8 mouse cellular contexts compared by ENCODE assay signal in the genomic region with DNA sequence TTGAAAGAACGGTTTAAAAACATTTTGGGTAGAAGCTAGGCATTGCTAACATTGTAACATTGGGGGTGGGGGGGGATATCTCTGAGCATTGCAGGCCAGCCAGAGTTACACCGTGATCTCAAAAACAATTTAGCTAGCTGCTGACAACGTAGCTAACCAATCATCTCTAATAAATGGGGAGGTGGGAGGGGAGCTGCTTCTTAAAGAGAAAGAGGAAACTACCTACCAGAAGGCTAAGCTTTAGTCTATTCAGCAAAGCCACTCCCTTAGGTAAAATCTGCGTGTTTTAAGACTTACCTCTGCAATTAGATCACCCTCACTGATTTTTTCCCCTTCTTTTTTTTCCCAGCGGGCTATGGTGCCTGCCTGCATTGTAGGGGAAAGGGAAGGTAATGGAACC. TPM values are rescaled to one million over a fixed set of nuclear protein-coding genes. Genes with fewer than 3 reads are reported as not detected.
DNase-seq lines count a peak whose midpoint lies in the region; ATAC-seq and TF ChIP-seq lines count a peak whose summit lies in the region.

No protein-coding gene starts in this region.

- H3K27me3 ChIP-seq in heart, embryonic 13.5 days (replicated peaks) = no peaks in the 10 kb centered on the region
- H3K27me3 ChIP-seq in midbrain, embryonic 11.5 days (ENCODE audit: control insufficient read depth, insufficient read depth, low read length) = no peaks in the 10 kb centered on the region

- no peak for ATAC-seq in heart, embryonic 13.5 days (ENCODE audit: extremely low read depth, insufficient number of reproducible peaks, low FRiP score, low TSS enrichment)
- ATAC-seq in granulocyte monocyte progenitor cell, adult 5-6 weeks (replicated peaks; ENCODE audit: poor library complexity, severe bottlenecking) = 0 out of 2 replicates have a peak, but pooled peaks have one; percentile 18
- ATAC-seq in midbrain, embryonic 11.5 days (ENCODE audit: low FRiP score) = no peak

- DNase-seq in heart, postnatal 25 days (ENCODE audit: low spot score) = no peak
- no peak for DNase-seq in ES-E14 (ENCODE audit: low read depth, low spot score)
- no peak for DNase-seq in midbrain, embryonic 11.5 days (ENCODE audit: low spot score, missing footprints)
- DNase-seq in right cerebral cortex, postnatal 14 days = no peak
- no peak for DNase-seq in right cerebral cortex, postnatal 36 days (ENCODE audit: low spot score in 2 of 2)
- no peak for DNase-seq in left cerebral cortex, adult 11 months (ENCODE audit: low spot score)

- H3K4me3 ChIP-seq in heart, embryonic 13.5 days = peak overlapping the region; percentile 98
- peak overlapping the region; percentile 83 to 100 for H3K4me3 ChIP-seq in ES-E14 (ENCODE audit: insufficient read depth in 1 of 2, low read depth in 1 of 2, low read length in 2 of 2, poor library complexity in 1 of 2, severe bottlenecking in 1 of 2)
- peak overlapping the region; percentile 87 for H3K4me3 ChIP-seq in midbrain, embryonic 11.5 days (ENCODE audit: low read depth, low read length)

- 17% methylated on average over 5 of the region's 5 CpGs for WGBS in heart, embryonic 13.5 days
- WGBS in midbrain, embryonic 11.5 days = 36% methylated on average over 5 of the region's 5 CpGs

- H3K9me3 ChIP-seq in heart, embryonic 13.5 days = no peaks in the 10 kb centered on the region
- H3K9me3 ChIP-seq in ES-E14 (ENCODE audit: control insufficient read depth, insufficient read depth, low read depth, low read length) = no peaks in the 10 kb centered on the region
- no peaks in the 10 kb centered on the region for H3K9me3 ChIP-seq in midbrain, embryonic 11.5 days (ENCODE audit: control insufficient read depth, low read length)

- H3K27ac ChIP-seq in heart, embryonic 13.5 days (replicated peaks) = peak overlapping the region; percentile 90; the same call in 1 of the 2 replicates
- H3K27ac ChIP-seq in ES-E14 (ENCODE audit: insufficient read depth, low read depth, low read length, poor library complexity, severe bottlenecking) = no peak overlapping the region
- no peak overlapping the region for H3K27ac ChIP-seq in midbrain, embryonic 11.5 days (ENCODE audit: low read depth, low read length)

- intact Hi-C loops in heart, postnatal 25 days (cut with DNase I) = loop anchor here (5.0 kb wide), 2 partner anchors 51 to 109 kb away; partner anchors contain the start of gene Fdxacb1

- in situ Hi-C loops in ES-E14 (cut with MboI; ENCODE audit: low sequenced_read_pairs in 2 of 2, unreplicated experiment in 2 of 2) = no loop called here

- H3K4me2 ChIP-seq in heart, embryonic 13.5 days = peak overlapping the region; percentile 79
- peak overlapping the region; percentile 68 for H3K4me2 ChIP-seq in midbrain, embryonic 11.5 days

- peak overlapping the region; percentile 99 for H3K9ac ChIP-seq in heart, embryonic 13.5 days
- H3K9ac ChIP-seq in ES-E14 (ENCODE audit: insufficient read depth, low read depth, low read length, poor library complexity, severe bottlenecking) = peak overlapping the region; percentile 89; the same call in 1 of the 2 replicates
- peak overlapping the region; percentile 89 for H3K9ac ChIP-seq in midbrain, embryonic 11.5 days (ENCODE audit: low read length)

- peaks cover 21% of the 10 kb centered on the region for H3K4me1 ChIP-seq in heart, embryonic 13.5 days
- peaks cover 2% of the 10 kb centered on the region in 2 experiments; a peak in 1 of 4 replicates for H3K4me1 ChIP-seq in ES-E14 (ENCODE audit: control insufficient read depth in 2 of 2, insufficient read depth in 2 of 2, low read length in 2 of 2, poor library complexity in 1 of 2)
- peaks cover 9% of the 10 kb centered on the region for H3K4me1 ChIP-seq in midbrain, embryonic 11.5 days (ENCODE audit: control insufficient read depth, insufficient read depth, low read length)

- H3K36me3 ChIP-seq in heart, embryonic 13.5 days = peaks cover 45% of the 10 kb centered on the region
- H3K36me3 ChIP-seq in ES-E14 (ENCODE audit: control insufficient read depth, insufficient read depth, low read length, poor library complexity, severe bottlenecking) = peaks cover 2% of the 10 kb centered on the region; the same call in 1 of the 2 replicates
- H3K36me3 ChIP-seq in midbrain, embryonic 11.5 days (ENCODE audit: control insufficient read depth, insufficient read depth, low read length) = no peaks in the 10 kb centered on the region; the same call in 1 of the 2 replicates

TF ChIP-seq in ES-E14, 5 proteins besides CTCF, POLR2A, EP300 and RAD21:
- TF ChIP-seq HCFC1 (IDR thresholded peaks at IDR 0.05; ENCODE audit: borderline replicate concordance, insufficient read depth, low read length) (no peak), CHD2 (IDR thresholded peaks at IDR 0.05; ENCODE audit: low read depth, low read length) (no peak), ZC3H11A (IDR thresholded peaks at IDR 0.05; ENCODE audit: borderline replicate concordance, low read depth, low read length) (no peak), MAFK (IDR thresholded peaks at IDR 0.05; ENCODE audit: insufficient read depth, low read depth, low read length) (no peak), ZNF384 (IDR thresholded peaks at IDR 0.05; ENCODE audit: low read depth, low read length) (no peak)

RNA-seq across cellular contexts. Expression of gene Dlat, which starts 1.2 kb away (rescaled TPM):
- 106 and 116 TPM in 2 replicates for polyA plus RNA-seq in heart, embryonic 13.5 days (2015; fragmentation: Nextera tagmentation; extraction: Ambion mirVana)
- total RNA-seq in heart, postnatal 25 days (2021) = 100 to 1,000 TPM; 436 to 450 TPM
- 43.4 and 46.3 TPM in 2 replicates for total RNA-seq in ES-E14 (2012; rRNA removed)
- total RNA-seq in granulocyte monocyte progenitor cell, adult 5-6 weeks (2014; fragmentation: Nextera tagmentation) = 33.9 and 61.3 TPM in 2 replicates
- total RNA-seq in granulocyte monocyte progenitor cell, adult 5-6 weeks (2017) = 30.4 and 48.5 TPM in 2 replicates
- 63.5 and 66.4 TPM in 2 replicates for polyA plus RNA-seq in midbrain, embryonic 11.5 days (2014; fragmentation: Nextera tagmentation; extraction: Ambion mirVana)

RNA-seq across cellular contexts. Expression of gene Nkapd1, which starts 41.1 kb away (rescaled TPM):
- polyA plus RNA-seq in heart, embryonic 13.5 days (2015; fragmentation: Nextera tagmentation; extraction: Ambion mirVana) = 15.1 and 15.5 TPM in 2 replicates
- total RNA-seq in heart, postnatal 25 days (2021) = 10 to 100 TPM; 13.8 to 14.7 TPM
- total RNA-seq in ES-E14 (2012; rRNA removed) = 16.1 and 17.8 TPM in 2 replicates
- 26.3 and 29.6 TPM in 2 replicates for total RNA-seq in granulocyte monocyte progenitor cell, adult 5-6 weeks (2014; fragmentation: Nextera tagmentation)
- 36.4 and 43.9 TPM in 2 replicates for total RNA-seq in granulocyte monocyte progenitor cell, adult 5-6 weeks (2017)
- polyA plus RNA-seq in midbrain, embryonic 11.5 days (2014; fragmentation: Nextera tagmentation; extraction: Ambion mirVana) = 25.5 and 26.2 TPM in 2 replicates

RNA-seq across cellular contexts. Expression of gene Pih1d2, which starts 41.3 kb away (rescaled TPM):
- polyA plus RNA-seq in heart, embryonic 13.5 days (2015; fragmentation: Nextera tagmentation; extraction: Ambion mirVana) = 1.8 and 3.2 TPM in 2 replicates
- total RNA-seq in heart, postnatal 25 days (2021) = under 1 TPM; 0.39 to 0.52 TPM
- 2.3 and 3.3 TPM in 2 replicates for total RNA-seq in ES-E14 (2012; rRNA removed)
- total RNA-seq in granulocyte monocyte progenitor cell, adult 5-6 weeks (2014; fragmentation: Nextera tagmentation) = 0.41 and 1.5 TPM in 2 replicates
- total RNA-seq in granulocyte monocyte progenitor cell, adult 5-6 weeks (2017) = 0.41 and 7.5 TPM in 2 replicates
- polyA plus RNA-seq in midbrain, embryonic 11.5 days (2014; fragmentation: Nextera tagmentation; extraction: Ambion mirVana) = 6.6 and 7.5 TPM in 2 replicates

RNA-seq across cellular contexts. Expression of gene Timm8b, which starts 54.7 kb away (rescaled TPM):
- 247 and 287 TPM in 2 replicates for polyA plus RNA-seq in heart, embryonic 13.5 days (2015; fragmentation: Nextera tagmentation; extraction: Ambion mirVana)
- total RNA-seq in heart, postnatal 25 days (2021) = 100 to 1,000 TPM; 271 to 273 TPM
- total RNA-seq in ES-E14 (2012; rRNA removed) = 133 and 179 TPM in 2 replicates
- 134 and 159 TPM in 2 replicates for total RNA-seq in granulocyte monocyte progenitor cell, adult 5-6 weeks (2014; fragmentation: Nextera tagmentation)
- 238 and 258 TPM in 2 replicates for total RNA-seq in granulocyte monocyte progenitor cell, adult 5-6 weeks (2017)
- 333 and 369 TPM in 2 replicates for polyA plus RNA-seq in midbrain, embryonic 11.5 days (2014; fragmentation: Nextera tagmentation; extraction: Ambion mirVana)

RNA-seq across cellular contexts. Expression of gene Sdhd, which starts 54.8 kb away (rescaled TPM):
- 568 and 646 TPM in 2 replicates for polyA plus RNA-seq in heart, embryonic 13.5 days (2015; fragmentation: Nextera tagmentation; extraction: Ambion mirVana)
- total RNA-seq in heart, postnatal 25 days (2021) = 100 to 1,000 TPM; 709 to 741 TPM
- 160 and 168 TPM in 2 replicates for total RNA-seq in ES-E14 (2012; rRNA removed)
- total RNA-seq in granulocyte monocyte progenitor cell, adult 5-6 weeks (2014; fragmentation: Nextera tagmentation) = 172 and 230 TPM in 2 replicates
- 178 and 221 TPM in 2 replicates for total RNA-seq in granulocyte monocyte progenitor cell, adult 5-6 weeks (2017)
- 274 and 284 TPM in 2 replicates for polyA plus RNA-seq in midbrain, embryonic 11.5 days (2014; fragmentation: Nextera tagmentation; extraction: Ambion mirVana)
